In the genomic region with DNA sequence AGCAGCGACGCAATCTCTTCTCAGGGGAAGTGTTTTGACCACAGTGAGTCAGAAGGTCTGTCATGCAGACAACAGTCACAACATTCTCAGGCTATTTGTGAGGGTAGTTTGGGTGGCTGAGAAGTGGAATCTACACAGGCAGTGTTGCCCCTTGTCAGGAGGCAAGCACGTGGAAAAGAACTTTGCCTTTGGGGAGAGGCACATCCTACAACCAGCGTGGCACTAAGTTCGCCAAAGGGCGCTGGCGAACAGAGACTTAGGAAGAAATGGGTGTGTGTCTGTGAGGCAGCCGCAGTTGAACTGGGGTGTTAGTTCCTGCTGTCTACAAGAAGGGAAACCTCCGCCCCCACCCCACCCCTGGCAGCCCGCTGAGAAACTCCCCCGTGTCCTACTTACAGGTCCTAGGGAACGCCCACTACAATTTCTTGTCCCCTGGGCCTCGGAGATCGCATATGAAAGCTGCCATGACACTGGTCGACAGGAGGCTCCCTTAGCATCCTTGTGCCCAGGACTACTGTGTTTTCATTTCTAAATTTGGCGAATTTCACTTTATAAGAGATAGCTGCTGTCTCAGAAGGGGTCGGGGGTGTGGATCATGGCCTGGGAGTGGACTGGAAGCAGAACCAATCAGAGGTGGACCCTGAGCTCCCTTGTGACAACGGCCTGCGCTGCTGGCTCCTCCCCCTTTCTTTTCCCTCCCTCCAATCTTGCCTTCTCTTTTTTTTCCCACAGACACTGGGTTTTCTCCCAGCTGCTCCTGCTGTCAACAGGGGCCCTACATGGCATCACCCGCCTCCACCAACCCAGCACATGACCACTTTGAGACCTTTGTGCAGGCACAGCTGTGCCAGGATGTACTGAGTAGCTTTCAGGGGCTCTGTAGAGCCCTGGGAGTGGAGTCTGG, we compare ENCODE assay signal across 8 mouse cellular contexts. TPM values are rescaled to one million over a fixed set of nuclear protein-coding genes. Genes with fewer than 3 reads are reported as not detected.
A peak's percentile ranks its signal among the peaks of the same experiment; 100 is the strongest.
DNase-seq lines count a peak whose midpoint lies in the region; ATAC-seq and TF ChIP-seq lines count a peak whose summit lies in the region.

No protein-coding gene starts in this region.

- 0 out of 2 replicates have a peak, but pooled peaks have one; percentile 66 for TF ChIP-seq EP300 in heart, postnatal 0 days (IDR thresholded peaks at IDR 0.05; ENCODE audit: low read depth)

- no peaks in the 10 kb centered on the region; the same call in 1 of the 2 replicates for H3K36me3 ChIP-seq in forebrain, embryonic 11.5 days (ENCODE audit: control insufficient read depth, insufficient read depth, low read length)
- peaks cover 34% of the 10 kb centered on the region for H3K36me3 ChIP-seq in heart, postnatal 0 days (replicated peaks; ENCODE audit: control insufficient read depth, insufficient read depth, low read length)
- H3K36me3 ChIP-seq in liver, embryonic 16.5 days (ENCODE audit: control insufficient read depth, insufficient read depth): no peaks in the 10 kb centered on the region
- H3K36me3 ChIP-seq in neural tube, embryonic 12.5 days: peaks cover 9% of the 10 kb centered on the region
- H3K36me3 ChIP-seq in thymus, adult 2 months (ENCODE audit: control insufficient read depth, insufficient read depth, low read length): peaks cover 30% of the 10 kb centered on the region

- 0 out of 2 replicates have a peak, but pooled peaks have one; percentile 14 for TF ChIP-seq POLR2A in thymus, adult 2 months (IDR thresholded peaks at IDR 0.05; ENCODE audit: control insufficient read depth, extremely low read depth, insufficient read depth, low read length, poor library complexity)

- peak overlapping the region; percentile 84 for H3K27ac ChIP-seq in forebrain, embryonic 11.5 days (ENCODE audit: low read depth, low read length)
- H3K27ac ChIP-seq in heart, postnatal 0 days (ENCODE audit: low read depth): peak overlapping the region; percentile 85
- H3K27ac ChIP-seq in liver, embryonic 16.5 days (ENCODE audit: low read length): peak overlapping the region; percentile 67
- 0 out of 2 replicates have a peak overlapping the region, but pooled peaks have one; percentile 59 for H3K27ac ChIP-seq in neural tube, embryonic 12.5 days
- peak overlapping the region; percentile 99 for H3K27ac ChIP-seq in thymus, adult 2 months (ENCODE audit: control insufficient read depth, insufficient read depth, low read length)

- peak overlapping the region; percentile 89 for H3K4me2 ChIP-seq in forebrain, embryonic 11.5 days (ENCODE audit: low read depth, low read length, severe bottlenecking)
- peak overlapping the region; percentile 94 for H3K4me2 ChIP-seq in heart, postnatal 0 days (ENCODE audit: low read depth, low read length)
- H3K4me2 ChIP-seq in liver, embryonic 16.5 days (ENCODE audit: low read depth, low read length): peak overlapping the region; percentile 71
- H3K4me2 ChIP-seq in neural tube, embryonic 12.5 days (replicated peaks): peak overlapping the region; percentile 88

- H3K4me3 ChIP-seq in forebrain, embryonic 11.5 days (ENCODE audit: low read depth, low read length): peak overlapping the region; percentile 60
- peak overlapping the region; percentile 69 for H3K4me3 ChIP-seq in heart, postnatal 0 days (ENCODE audit: low read depth, low read length)
- peak overlapping the region; percentile 56 for H3K4me3 ChIP-seq in liver, embryonic 16.5 days (ENCODE audit: low read depth, low read length)
- peak overlapping the region; percentile 62 for H3K4me3 ChIP-seq in neural tube, embryonic 12.5 days
- H3K4me3 ChIP-seq in thymus, adult 2 months (ENCODE audit: control insufficient read depth, insufficient read depth, low read length): peak overlapping the region; percentile 80

- no peaks in the 10 kb centered on the region for H3K27me3 ChIP-seq in forebrain, embryonic 11.5 days (ENCODE audit: control insufficient read depth, insufficient read depth, low read length)
- H3K27me3 ChIP-seq in heart, postnatal 0 days (ENCODE audit: control insufficient read depth, insufficient read depth, low read length): no peaks in the 10 kb centered on the region
- H3K27me3 ChIP-seq in liver, embryonic 16.5 days (ENCODE audit: control insufficient read depth, insufficient read depth, low read depth, low read length): peaks cover 7% of the 10 kb centered on the region
- no peaks in the 10 kb centered on the region for H3K27me3 ChIP-seq in neural tube, embryonic 12.5 days (replicated peaks)
- no peaks in the 10 kb centered on the region for H3K27me3 ChIP-seq in thymus, adult 2 months (ENCODE audit: control insufficient read depth, insufficient read depth, low read length)

- peak; percentile 81 for ATAC-seq in forebrain, embryonic 11.5 days (replicated peaks; ENCODE audit: low FRiP score)
- peak; percentile 75 for ATAC-seq in heart, postnatal 0 days (ENCODE audit: insufficient read depth, low read depth)
- peak; percentile 53 for ATAC-seq in liver, embryonic 16.5 days (ENCODE audit: low read depth)
- peak; percentile 72 for ATAC-seq in neural tube, embryonic 12.5 days (ENCODE audit: low FRiP score, low read depth)

- H3K4me1 ChIP-seq in forebrain, embryonic 11.5 days (replicated peaks; ENCODE audit: control insufficient read depth, insufficient read depth, low read length): peaks cover 10% of the 10 kb centered on the region; the same call in 1 of the 2 replicates
- H3K4me1 ChIP-seq in heart, postnatal 0 days (ENCODE audit: control insufficient read depth, insufficient read depth): peaks cover 31% of the 10 kb centered on the region
- peaks cover 44% of the 10 kb centered on the region for H3K4me1 ChIP-seq in liver, embryonic 16.5 days (ENCODE audit: control insufficient read depth, low read depth, low read length)
- H3K4me1 ChIP-seq in neural tube, embryonic 12.5 days: peaks cover 20% of the 10 kb centered on the region
- peaks cover 46% of the 10 kb centered on the region for H3K4me1 ChIP-seq in thymus, adult 2 months (replicated peaks; ENCODE audit: control insufficient read depth, insufficient read depth, low read length)

- peak; percentile 89 for DNase-seq in 416B (ENCODE audit: low read depth)
- peak; percentile 94 for DNase-seq in R1 (ENCODE audit: low read depth, low spot score)
- peak; percentile 79 for DNase-seq in forebrain, embryonic 11.5 days (ENCODE audit: low spot score)
- DNase-seq in heart, postnatal 0 days (ENCODE audit: low spot score): peak; percentile 88
- peak; percentile 69 to 79 for DNase-seq in kidney, postnatal 25 days
- peak; percentile 71 for DNase-seq in thymus, adult 2 months

- 3% methylated on average over 20 of the region's 20 CpGs for WGBS in forebrain, embryonic 11.5 days
- WGBS in heart, postnatal 0 days: 3% methylated on average over 20 of the region's 20 CpGs
- WGBS in liver, embryonic 16.5 days (ENCODE audit: insufficient replicate concordance): 4% methylated on average over 20 of the region's 20 CpGs
- under 1% methylated on average over 20 of the region's 20 CpGs for WGBS in neural tube, embryonic 12.5 days
- 2% methylated on average over 20 of the region's 20 CpGs for WGBS in thymus, adult 2 months

- H3K9ac ChIP-seq in forebrain, embryonic 11.5 days (ENCODE audit: low read length): peak overlapping the region; percentile 83
- peak overlapping the region; percentile 81 for H3K9ac ChIP-seq in heart, postnatal 0 days (replicated peaks; ENCODE audit: low read depth, low read length)
- H3K9ac ChIP-seq in liver, embryonic 16.5 days (ENCODE audit: low read depth, low read length): peak overlapping the region; percentile 50
- peak overlapping the region; percentile 75 for H3K9ac ChIP-seq in neural tube, embryonic 12.5 days

- no peak for TF ChIP-seq CTCF in heart, postnatal 0 days (IDR thresholded peaks at IDR 0.05; ENCODE audit: low read depth)
- TF ChIP-seq CTCF in thymus, adult 2 months (IDR thresholded peaks at IDR 0.05; ENCODE audit: borderline replicate concordance, control insufficient read depth, extremely low read depth, insufficient read depth, low read length, poor library complexity): 0 out of 2 replicates have a peak, but pooled peaks have one; percentile 39

- H3K9me3 ChIP-seq in forebrain, embryonic 11.5 days (ENCODE audit: control insufficient read depth, low read length): no peaks in the 10 kb centered on the region
- H3K9me3 ChIP-seq in heart, postnatal 0 days (replicated peaks; ENCODE audit: control insufficient read depth, low read length): no peaks in the 10 kb centered on the region
- no peaks in the 10 kb centered on the region for H3K9me3 ChIP-seq in liver, embryonic 16.5 days (replicated peaks; ENCODE audit: control insufficient read depth, low read length)
- H3K9me3 ChIP-seq in neural tube, embryonic 12.5 days: no peaks in the 10 kb centered on the region

RNA-seq across cellular contexts. Expression of gene Mical1, which starts 1.4 kb away (rescaled TPM):
- polyA plus RNA-seq in forebrain, embryonic 11.5 days (2014; fragmentation: Nextera tagmentation; extraction: Ambion mirVana): 41.5 and 50.9 TPM in 2 replicates
- 33.1 and 60.4 TPM in 2 replicates for total RNA-seq in heart, postnatal 0 days (2014; rRNA removed; ENCODE audit: low replicate concordance)
- 33.0 and 36.1 TPM in 2 replicates for polyA plus RNA-seq in heart, postnatal 0 days (2015; fragmentation: Nextera tagmentation; extraction: Ambion mirVana)
- 5.3 and 5.4 TPM in 2 replicates for polyA plus RNA-seq in liver, embryonic 16.5 days (2015; fragmentation: Nextera tagmentation; extraction: Ambion mirVana)
- 44.8 and 47.5 TPM in 2 replicates for polyA plus RNA-seq in neural tube, embryonic 12.5 days (2016; fragmentation: Nextera tagmentation; extraction: Ambion mirVana)
- 232 and 249 TPM in 2 replicates for polyA plus RNA-seq in thymus, adult 2 months (2012; rRNA removed)

RNA-seq across cellular contexts. Expression of gene Smpd2, which starts 12.6 kb away (rescaled TPM):
- polyA plus RNA-seq in forebrain, embryonic 11.5 days (2014; fragmentation: Nextera tagmentation; extraction: Ambion mirVana): 50.7 and 56.7 TPM in 2 replicates
- 91.6 and 105 TPM in 2 replicates for total RNA-seq in heart, postnatal 0 days (2014; rRNA removed; ENCODE audit: low replicate concordance)
- 72.4 TPM in 2 replicates for polyA plus RNA-seq in heart, postnatal 0 days (2015; fragmentation: Nextera tagmentation; extraction: Ambion mirVana)
- polyA plus RNA-seq in liver, embryonic 16.5 days (2015; fragmentation: Nextera tagmentation; extraction: Ambion mirVana): 13.5 and 14.6 TPM in 2 replicates
- polyA plus RNA-seq in neural tube, embryonic 12.5 days (2016; fragmentation: Nextera tagmentation; extraction: Ambion mirVana): 41.0 and 43.4 TPM in 2 replicates
- 134 and 141 TPM in 2 replicates for polyA plus RNA-seq in thymus, adult 2 months (2012; rRNA removed)

RNA-seq across cellular contexts. Expression of gene Ppil6, which starts 12.7 kb away (rescaled TPM):
- 0.65 and 0.98 TPM in 2 replicates for polyA plus RNA-seq in forebrain, embryonic 11.5 days (2014; fragmentation: Nextera tagmentation; extraction: Ambion mirVana)
- 4.5 TPM in 1 of 2 replicates, not detected in the other for total RNA-seq in heart, postnatal 0 days (2014; rRNA removed; ENCODE audit: low replicate concordance)
- 5.9 and 6.5 TPM in 2 replicates for polyA plus RNA-seq in heart, postnatal 0 days (2015; fragmentation: Nextera tagmentation; extraction: Ambion mirVana)
- not detected in 2 replicates for polyA plus RNA-seq in liver, embryonic 16.5 days (2015; fragmentation: Nextera tagmentation; extraction: Ambion mirVana)
- 0.79 and 1.2 TPM in 2 replicates for polyA plus RNA-seq in neural tube, embryonic 12.5 days (2016; fragmentation: Nextera tagmentation; extraction: Ambion mirVana)
- 0.15 and 0.20 TPM in 2 replicates for polyA plus RNA-seq in thymus, adult 2 months (2012; rRNA removed)

RNA-seq across cellular contexts. Expression of gene Zbtb24, which starts 27.3 kb away (rescaled TPM):
- 18.6 and 21.0 TPM in 2 replicates for polyA plus RNA-seq in forebrain, embryonic 11.5 days (2014; fragmentation: Nextera tagmentation; extraction: Ambion mirVana)
- 7.7 and 15.6 TPM in 2 replicates for total RNA-seq in heart, postnatal 0 days (2014; rRNA removed; ENCODE audit: low replicate concordance)
- 10.7 and 11.6 TPM in 2 replicates for polyA plus RNA-seq in heart, postnatal 0 days (2015; fragmentation: Nextera tagmentation; extraction: Ambion mirVana)
- 4.6 and 4.7 TPM in 2 replicates for polyA plus RNA-seq in liver, embryonic 16.5 days (2015; fragmentation: Nextera tagmentation; extraction: Ambion mirVana)
- 22.4 and 23.3 TPM in 2 replicates for polyA plus RNA-seq in neural tube, embryonic 12.5 days (2016; fragmentation: Nextera tagmentation; extraction: Ambion mirVana)
- 31.4 and 31.6 TPM in 2 replicates for polyA plus RNA-seq in thymus, adult 2 months (2012; rRNA removed)

RNA-seq across cellular contexts. Expression of gene Cd164, which starts 41.7 kb away (rescaled TPM):
- polyA plus RNA-seq in forebrain, embryonic 11.5 days (2014; fragmentation: Nextera tagmentation; extraction: Ambion mirVana): 125 and 138 TPM in 2 replicates
- total RNA-seq in heart, postnatal 0 days (2014; rRNA removed; ENCODE audit: low replicate concordance): 76.0 and 113 TPM in 2 replicates
- polyA plus RNA-seq in heart, postnatal 0 days (2015; fragmentation: Nextera tagmentation; extraction: Ambion mirVana): 131 and 138 TPM in 2 replicates
- 65.0 and 67.8 TPM in 2 replicates for polyA plus RNA-seq in liver, embryonic 16.5 days (2015; fragmentation: Nextera tagmentation; extraction: Ambion mirVana)
- 91.3 and 98.8 TPM in 2 replicates for polyA plus RNA-seq in neural tube, embryonic 12.5 days (2016; fragmentation: Nextera tagmentation; extraction: Ambion mirVana)
- 223 and 238 TPM in 2 replicates for polyA plus RNA-seq in thymus, adult 2 months (2012; rRNA removed)

Comparison
In these comparisons a context has a peak if more than half of its experiments do, and no peak if none do; other contexts are left out.
1. Peak in every context shown above with its lines: DNase-seq, ATAC-seq, H3K4me3 ChIP-seq and H3K27ac ChIP-seq.